Mouse (Mus musculus) embryonic fibroblast, embryonic 13.5 days (primary cell): ENCODE results near the gene Zdhhc19.

ENCODE experiments used
- CTCF ChIP-seq: IDR thresholded peaks from 2 replicates; pipeline ENCODE4 v1.5.1; 2011; ENCODE audit warnings: mild to moderate bottlenecking, control low read depth, low read length, moderate library complexity, borderline replicate concordance; ENCODE audit not compliant: insufficient read depth
- POLR2A ChIP-seq: IDR thresholded peaks from 2 replicates; pipeline ENCODE4 v1.6.1; 2011; ENCODE audit warnings: low read depth, mild to moderate bottlenecking, control low read depth, low read length, moderate library complexity

- TF ChIP-seq POLR2A (no peak), CTCF (no peak)
Observed at GRCm38 (mm10) chr16:32449665-32450064, 46.4 kb upstream of the Zdhhc19 start.
